Mouse (Mus musculus): ENCODE results near the gene Dab2ip.
A peak's percentile ranks its signal among the peaks of the same experiment; 100 is the strongest.

Dab2ip gene

GRCm38 (mm10) chr2:35715485-35715884 is 157.4 kb downstream of the Dab2ip start:
- DNase-seq (ENCODE audit: low spot score in 2 of 2): no peak

- no peak for DNase-seq (ENCODE audit: low spot score in 2 of 2)
Observed at GRCm38 (mm10) chr2:35716175-35716574, 158.1 kb downstream of the Dab2ip start.

- no peak for DNase-seq (ENCODE audit: low spot score in 2 of 2)
Observed at GRCm38 (mm10) chr2:35718003-35718500, 160.0 kb downstream of the Dab2ip start.

GRCm38 (mm10) chr2:35718662-35719061 is 160.6 kb downstream of the Dab2ip start:
- no peak for DNase-seq (ENCODE audit: low spot score in 2 of 2)

GRCm38 (mm10) chr2:35719230-35720005 is 161.4 kb downstream of the Dab2ip start:
- DNase-seq (ENCODE audit: low spot score in 2 of 2): no peak

GRCm38 (mm10) chr2:35720104-35720503 is 162.0 kb downstream of the Dab2ip start:
- DNase-seq (ENCODE audit: low spot score in 2 of 2): peak in 1 of 2 experiments; percentile 52

GRCm38 (mm10) chr2:35720550-35720949 is 162.5 kb downstream of the Dab2ip start:
- DNase-seq (ENCODE audit: low spot score in 2 of 2): no peak

- DNase-seq (ENCODE audit: low spot score in 2 of 2): no peak
Observed at GRCm38 (mm10) chr2:35720956-35721355, 162.9 kb downstream of the Dab2ip start.

GRCm38 (mm10) chr2:35722821-35723220 is 164.8 kb downstream of the Dab2ip start:
- DNase-seq (ENCODE audit: low spot score in 2 of 2): no peak

GRCm38 (mm10) chr2:35723267-35723666 is 165.2 kb downstream of the Dab2ip start:
- no peak for DNase-seq (ENCODE audit: low spot score in 2 of 2)

GRCm38 (mm10) chr2:35723691-35724090 is 165.6 kb downstream of the Dab2ip start:
- DNase-seq (ENCODE audit: low spot score in 2 of 2): no peak

- no peak for DNase-seq (ENCODE audit: low spot score in 2 of 2)
Observed at GRCm38 (mm10) chr2:35728633-35729032, 170.6 kb downstream of the Dab2ip start.

GRCm38 (mm10) chr2:35729077-35730065 is 171.3 kb downstream of the Dab2ip start:
- peak; percentile 40 to 65 for DNase-seq (ENCODE audit: low spot score in 2 of 2)

GRCm38 (mm10) chr2:35731671-35732449 is 173.8 kb downstream of the Dab2ip start:
- no peak for DNase-seq (ENCODE audit: low spot score in 2 of 2)

- DNase-seq (ENCODE audit: low spot score in 2 of 2): no peak
Observed at GRCm38 (mm10) chr2:35735001-35735400, 176.9 kb downstream of the Dab2ip start.

GRCm38 (mm10) chr2:35736061-35736460 is 178.0 kb downstream of the Dab2ip start:
- no peak for DNase-seq (ENCODE audit: low spot score in 2 of 2)

GRCm38 (mm10) chr2:35737467-35738027 is 179.5 kb downstream of the Dab2ip start:
- DNase-seq (ENCODE audit: low spot score in 2 of 2): no peak

GRCm38 (mm10) chr2:35739669-35740254 is 181.7 kb downstream of the Dab2ip start:
- no peak for DNase-seq (ENCODE audit: low spot score in 2 of 2)

- no peak for DNase-seq (ENCODE audit: low spot score in 2 of 2)
Observed at GRCm38 (mm10) chr2:35745876-35746275, 187.8 kb downstream of the Dab2ip start.

GRCm38 (mm10) chr2:35746638-35747037 is 188.6 kb downstream of the Dab2ip start:
- DNase-seq (ENCODE audit: low spot score in 2 of 2): no peak

All from urinary bladder, postnatal 36 days (tissue).